Mouse (Mus musculus): ENCODE data around the gene Filip1.

DNA sequence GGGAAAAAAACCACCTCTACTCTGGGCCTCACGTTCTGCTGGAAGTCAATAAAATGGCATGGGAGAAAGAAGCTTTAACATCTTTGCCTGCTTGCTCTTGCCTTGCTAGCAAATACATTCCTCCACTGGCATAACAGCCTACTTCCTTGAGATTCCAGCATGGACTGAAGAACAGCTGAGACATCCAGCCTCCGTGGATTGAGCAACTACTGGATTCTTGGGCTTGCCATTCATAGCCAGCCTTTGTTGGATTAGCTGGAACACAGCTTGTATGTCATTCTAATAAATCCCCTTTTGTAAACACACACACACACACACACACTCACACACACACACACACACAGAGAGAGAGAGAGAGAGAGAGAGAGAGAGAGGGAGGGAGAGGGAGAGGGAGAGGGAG lies 185.6 kb downstream of the Filip1 start:
- TF ChIP-seq CTCF (IDR thresholded peaks at IDR 0.05; ENCODE audit: low read depth) (no peak), EP300 (IDR thresholded peaks at IDR 0.05; ENCODE audit: low read depth) (no peak)
